Mouse (Mus musculus) layer of hippocampus, adult 9-10 months (tissue): ENCODE data around the gene Ptgdr2.
A peak's percentile ranks its signal among the peaks of the same experiment; 100 is the strongest.

Experiments
- DNase-seq: peaks from one replicate; pipeline ENCODE4 v3.0.0; 2022; ENCODE audit warnings: low spot score

The Ptgdr2 gene

GRCm38 (mm10) chr19:10935029-10935428 lies 1.9 kb upstream of the Ptgdr2 start:
- no peak for DNase-seq

DNA sequence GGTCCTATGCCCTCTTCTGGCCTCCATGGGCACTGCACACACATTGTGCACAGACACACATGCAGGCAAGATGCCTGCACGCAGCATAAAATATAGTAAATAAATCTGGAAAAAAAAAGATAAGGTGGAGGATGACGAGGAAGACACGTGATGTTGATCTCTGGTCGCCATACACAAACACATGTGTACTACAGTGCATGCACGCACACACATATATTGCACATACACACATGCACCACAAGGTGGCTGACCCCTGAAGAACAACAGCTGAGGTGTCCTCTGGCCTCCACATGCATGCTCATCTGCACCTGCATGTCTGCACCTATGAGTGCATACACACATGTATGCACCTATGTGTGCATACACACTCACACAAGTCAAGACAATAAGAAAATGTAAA lies 883 bp upstream of the Ptgdr2 start:
- DNase-seq = no peak

GRCm38 (mm10) chr19:10938771-10939170 lies 1.8 kb downstream of the Ptgdr2 start:
- DNase-seq = no peak

- no peak for DNase-seq
These were observed 3.3 kb downstream of the Ptgdr2 start for GRCm38 (mm10) chr19:10940097-10940800.

DNA sequence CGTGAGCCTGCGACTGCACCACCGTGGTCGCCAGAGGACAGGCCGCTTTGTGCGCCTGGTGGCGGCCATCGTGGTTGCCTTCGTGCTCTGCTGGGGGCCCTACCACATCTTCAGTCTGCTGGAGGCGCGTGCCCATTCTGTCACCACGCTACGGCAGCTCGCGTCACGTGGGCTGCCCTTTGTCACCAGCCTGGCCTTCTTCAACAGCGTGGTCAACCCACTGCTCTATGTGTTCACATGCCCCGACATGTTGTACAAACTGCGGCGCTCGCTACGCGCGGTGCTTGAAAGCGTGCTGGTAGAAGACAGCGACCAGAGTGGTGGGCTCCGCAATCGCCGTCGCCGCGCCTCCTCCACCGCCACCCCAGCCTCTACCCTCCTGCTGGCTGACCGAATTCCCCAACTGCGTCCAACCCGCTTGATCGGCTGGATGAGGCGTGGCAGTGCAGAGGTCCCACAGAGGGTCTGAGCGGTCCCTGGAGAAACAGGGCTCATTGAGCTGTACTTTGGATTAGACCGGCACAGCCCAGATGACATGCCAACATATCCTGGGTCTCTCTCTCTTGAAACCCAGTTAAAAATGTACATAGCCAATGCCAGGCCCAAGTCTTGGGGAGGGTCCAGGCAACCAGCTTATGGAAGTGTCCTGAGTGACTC lies 4.0 kb downstream of the Ptgdr2 start:
- DNase-seq = no peak

- no peak for DNase-seq
These were observed 7.0 kb downstream of the Ptgdr2 start for GRCm38 (mm10) chr19:10943955-10944354.

DNA sequence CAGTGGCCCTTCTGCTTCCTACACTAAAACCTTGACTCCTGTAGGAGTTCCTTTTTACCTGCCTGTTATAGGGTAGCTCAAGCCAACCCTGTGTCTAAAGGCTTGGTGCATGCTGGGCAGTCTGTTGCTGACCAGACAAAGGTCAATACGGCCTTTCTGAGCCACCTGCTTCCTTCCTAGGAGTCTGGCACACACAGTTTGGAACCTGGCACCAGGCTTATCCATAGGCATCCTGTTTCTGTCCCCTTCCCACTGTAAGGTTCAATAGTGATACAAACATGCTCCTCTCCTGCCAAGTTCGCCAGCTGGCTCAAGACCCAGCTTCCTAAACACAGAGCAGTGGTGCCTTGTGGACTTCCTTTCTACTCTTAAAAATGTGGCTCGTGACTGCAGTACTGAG lies 9.5 kb downstream of the Ptgdr2 start:
- DNase-seq = no peak

DNA sequence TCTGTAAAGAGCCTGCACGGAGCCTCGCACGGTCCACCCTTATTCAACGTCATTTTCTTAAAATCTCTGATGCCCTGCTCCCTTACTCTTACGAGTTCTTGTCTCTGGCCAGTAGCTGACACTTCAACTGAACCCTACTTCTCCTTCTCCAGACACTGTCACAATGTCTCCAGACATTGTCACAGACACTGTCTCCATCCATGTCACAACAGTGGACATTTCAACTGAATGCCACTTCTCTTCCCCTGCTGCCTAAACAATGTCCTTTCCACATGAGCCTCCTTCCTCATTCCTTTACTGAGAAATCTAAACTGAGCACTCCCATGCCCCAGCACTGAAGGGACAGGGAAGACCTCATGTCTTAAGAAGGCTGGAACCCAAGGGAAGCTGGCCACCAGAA lies 10.3 kb downstream of the Ptgdr2 start:
- DNase-seq = no peak

DNA sequence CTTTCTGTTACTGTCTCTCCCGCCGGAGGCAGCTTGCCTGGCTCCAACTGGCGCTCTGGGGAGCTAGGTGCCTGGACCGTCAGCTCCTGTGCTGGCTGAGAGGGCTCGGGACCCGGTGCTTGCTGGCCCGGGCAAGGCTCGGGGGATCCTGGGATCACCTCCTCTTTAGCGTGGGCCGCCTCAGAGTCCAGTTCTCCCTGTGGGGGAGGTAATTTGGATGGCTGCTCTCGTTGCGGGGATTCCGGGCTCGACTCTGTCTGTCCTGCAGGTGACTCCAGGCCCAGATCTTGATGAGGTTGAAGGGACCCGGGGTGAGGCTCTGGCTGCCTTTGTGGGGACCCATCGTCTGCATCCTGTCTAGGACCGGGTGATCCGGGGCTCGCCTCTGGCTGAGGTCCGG lies 11.5 kb downstream of the Ptgdr2 start:
- no peak for DNase-seq

DNA sequence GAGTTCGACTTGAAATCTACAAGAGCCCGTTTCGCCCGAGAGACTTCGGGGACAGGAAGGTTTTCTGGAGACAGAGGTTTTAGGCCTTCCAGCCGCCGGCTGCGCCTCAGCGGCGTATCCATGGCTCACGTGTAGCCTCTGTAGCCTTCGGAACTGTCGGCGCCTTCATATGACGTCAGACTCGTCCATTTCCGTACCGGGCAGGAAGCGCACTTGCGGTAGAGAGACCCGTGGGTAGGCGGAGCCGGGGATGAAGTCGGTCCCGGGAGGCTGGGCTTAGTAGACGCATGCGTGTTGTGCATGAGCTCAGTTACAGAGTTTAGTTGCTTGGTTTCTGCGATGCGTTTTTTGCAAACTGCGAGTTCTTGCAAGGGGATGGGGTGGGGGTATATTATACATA lies 12.2 kb downstream of the Ptgdr2 start, which contains the start of gene Ccdc86:
Ccdc86 (minus strand) TSS at position 155 of the 400 bp plus-strand sequence.
- DNase-seq = peak; percentile 90

DNA sequence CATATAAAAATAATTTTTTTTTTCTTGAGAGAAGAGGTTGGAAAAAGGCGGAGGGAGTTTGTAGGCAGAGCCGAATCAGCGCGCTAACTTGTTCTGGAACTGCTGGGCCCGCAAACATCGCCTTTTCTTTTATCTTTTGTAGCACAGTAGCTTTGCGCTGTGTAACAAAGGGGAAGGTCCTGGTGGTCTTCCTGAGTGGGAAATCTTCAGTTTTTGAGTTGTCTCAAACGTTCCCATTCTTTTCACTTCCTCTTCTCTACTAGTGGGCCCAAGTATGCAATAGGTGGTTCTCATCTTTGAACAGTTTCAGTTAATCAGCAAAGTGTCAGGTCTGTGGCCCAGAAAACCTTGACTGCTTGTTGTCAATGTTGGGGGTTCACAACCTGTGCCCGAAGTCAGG lies 12.6 kb downstream of the Ptgdr2 start:
- no peak for DNase-seq

DNA sequence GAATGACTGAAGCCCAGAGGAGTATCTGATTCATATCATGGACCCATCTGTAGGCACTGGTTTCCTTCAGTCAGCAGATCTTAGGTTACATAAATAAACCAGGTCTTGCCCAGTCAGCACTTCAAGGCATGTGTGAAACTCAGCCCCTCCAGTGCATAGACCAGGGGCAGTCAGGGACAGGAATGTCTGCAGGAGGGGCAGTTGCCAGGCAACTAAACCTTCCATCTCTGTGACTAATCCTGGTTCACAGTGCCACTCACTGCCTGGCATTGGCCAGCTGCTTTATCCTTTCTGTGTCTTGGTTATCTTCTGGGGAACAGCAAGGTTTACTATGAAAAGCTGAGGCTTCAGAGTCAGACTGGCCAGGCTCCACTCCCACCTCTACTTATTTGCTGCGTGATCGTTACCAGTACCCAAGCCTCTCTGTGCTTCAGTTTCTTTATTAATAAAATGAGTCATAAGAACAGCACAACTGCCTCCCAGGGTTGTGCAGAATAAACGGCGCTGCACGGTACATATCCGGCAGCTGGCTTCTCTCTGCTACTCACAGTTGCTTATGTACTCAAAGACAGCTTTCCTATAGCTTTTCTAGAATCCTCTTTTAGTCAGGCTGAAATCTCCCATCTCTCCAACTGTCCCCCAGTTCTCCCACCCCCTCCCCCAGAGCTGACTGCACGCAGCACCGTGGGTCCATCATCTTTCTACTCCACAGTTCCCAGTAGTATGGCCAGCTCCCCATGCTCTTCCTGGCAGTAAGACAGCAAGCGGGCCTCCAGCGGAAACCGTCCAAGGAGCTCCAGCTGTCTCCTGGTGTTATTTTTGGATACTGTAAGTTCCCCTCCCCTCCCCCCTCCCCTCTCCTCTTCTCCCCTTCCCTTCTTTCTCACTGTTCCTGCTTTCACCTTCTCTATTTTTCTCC lies 15.3 kb downstream of the Ptgdr2 start:
- DNase-seq = no peak

- peak; percentile 63 for DNase-seq
These were observed 22.4 kb downstream of the Ptgdr2 start for GRCm38 (mm10) chr19:10959085-10959977.

GRCm38 (mm10) chr19:10959978-10960346 lies 23.0 kb downstream of the Ptgdr2 start:
- no peak for DNase-seq

GRCm38 (mm10) chr19:10965721-10966120 lies 28.8 kb downstream of the Ptgdr2 start:
- no peak for DNase-seq

GRCm38 (mm10) chr19:10968578-10968977 lies 31.6 kb downstream of the Ptgdr2 start:
- DNase-seq = no peak

- DNase-seq = no peak
These were observed 33.5 kb downstream of the Ptgdr2 start for GRCm38 (mm10) chr19:10970457-10970856.

GRCm38 (mm10) chr19:10972660-10973059 lies 35.7 kb downstream of the Ptgdr2 start:
- no peak for DNase-seq

DNA sequence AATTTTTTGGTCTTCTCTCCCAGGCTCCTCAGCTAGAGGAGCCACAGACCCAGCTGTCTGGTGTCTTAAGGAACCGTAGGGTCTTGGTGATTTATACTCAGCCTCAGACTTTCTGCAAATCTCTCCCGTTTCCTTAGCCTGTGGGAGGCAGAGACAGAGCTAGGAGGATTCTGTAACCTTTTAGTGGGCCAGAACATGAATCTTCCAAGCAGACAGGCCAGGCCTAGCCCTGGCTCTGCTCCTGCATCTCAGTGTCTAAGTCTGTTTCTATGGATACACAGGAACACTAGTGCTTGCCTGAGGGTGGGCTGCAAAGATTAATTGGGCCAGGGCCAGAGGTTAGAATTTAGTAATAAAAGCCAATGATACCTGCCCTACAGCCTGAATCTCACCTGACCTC lies 36.2 kb downstream of the Ptgdr2 start:
- DNase-seq = no peak

GRCm38 (mm10) chr19:10974238-10974865 lies 37.4 kb downstream of the Ptgdr2 start, which contains the start of gene Ms4a10:
Gene Ms4a10, minus strand, starts transcription at chr19:10974670.
- no peak for DNase-seq

DNA sequence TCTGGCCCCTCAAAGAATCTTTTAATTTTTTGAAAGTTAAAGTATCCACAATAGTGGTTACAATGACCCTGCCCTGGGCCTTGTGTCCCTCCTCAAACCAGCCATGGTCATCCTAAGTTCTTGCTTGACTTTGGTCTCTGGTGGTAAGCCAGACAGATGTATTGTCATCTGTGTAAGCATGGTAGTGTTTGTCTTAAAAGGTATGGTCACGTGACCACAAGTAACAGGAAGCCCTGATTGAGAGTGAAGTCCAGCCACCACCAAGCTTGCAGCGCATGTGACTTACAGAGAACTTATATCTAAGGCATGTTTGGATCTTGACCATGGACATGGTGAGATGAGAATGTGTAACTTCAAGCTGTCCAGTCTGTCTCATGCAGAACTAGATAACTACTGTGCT lies 38.2 kb downstream of the Ptgdr2 start:
- no peak for DNase-seq
